Mouse (Mus musculus) stomach, embryonic 16.5 days (tissue): ENCODE measurements at regions not wholly inside any gene's neighbourhood (a gene's known extent, or its start where the extent isn't known, plus 50 kb on each side); places are given as distances from the start of the nearest gene placed in this dataset.

Experiments
- ATAC-seq: fragments of 200-750 bp; cut with Nextera tagmentation; 2 replicates; pipeline ENCODE4 v1.8.0; 2017; ENCODE audit warnings: moderate number of reproducible peaks, moderate TSS enrichment; ENCODE audit not compliant: insufficient read depth, low FRiP score
- H3K27ac ChIP-seq: fragments of 300-500 bp; sonication (generic); 2 replicates; pipeline ENCODE4 v1.5.1; 2014; ENCODE audit warnings: low read length
- H3K27me3 ChIP-seq: fragments of 300-500 bp; sonication (generic); 2 replicates; pipeline ENCODE4 v1.6.1; 2014; ENCODE audit warnings: low read length, control low read depth, mixed read lengths; ENCODE audit not compliant: control insufficient read depth, insufficient read depth
- H3K36me3 ChIP-seq: fragments of 300-500 bp; sonication (generic); 2 replicates; pipeline ENCODE4 v1.6.1; 2014; ENCODE audit warnings: low read length; ENCODE audit not compliant: control insufficient read depth, insufficient read depth
- H3K4me1 ChIP-seq: fragments of 300-500 bp; sonication (generic); 2 replicates; pipeline ENCODE4 v1.6.1; 2014; ENCODE audit warnings: low read length, control low read depth, mixed read lengths; ENCODE audit not compliant: control insufficient read depth, insufficient read depth
- H3K4me2 ChIP-seq: fragments of 300-500 bp; sonication (generic); 2 replicates; pipeline ENCODE4 v1.6.1; 2014; ENCODE audit warnings: low read depth, low read length, mixed read lengths
- H3K4me3 ChIP-seq: fragments of 300-500 bp; sonication (generic); replicated peaks from 2 replicates; pipeline ENCODE4 v1.5.1; 2014; ENCODE audit warnings: mild to moderate bottlenecking, low read length
- H3K9ac ChIP-seq: fragments of 300-500 bp; sonication (generic); 2 replicates; pipeline ENCODE4 v1.6.1; 2014; ENCODE audit warnings: low read length
- H3K9me3 ChIP-seq: fragments of 300-500 bp; sonication (generic); replicated peaks from 2 replicates; pipeline ENCODE4 v1.6.1; 2016; ENCODE audit warnings: low read length, control low read depth; ENCODE audit not compliant: control insufficient read depth
- WGBS: fragments of 180-500 bp; shearing (Covaris S2); extraction: QIAGEN DNeasy Blood & Tissue Kit; methylation state at CpG from one replicate; pipeline ENCODE4 v1.1.7; 2014; 5-methylcytosine and 5-hydroxymethylcytosine counted together

GRCm38 (mm10) chr17:51683318-51683717 lies 149.8 kb downstream of the Satb1 start:
- H3K27me3 ChIP-seq = no peaks in the 10 kb centered on the region
- H3K4me2 ChIP-seq = no peak overlapping the region
- no peak for ATAC-seq
- H3K9ac ChIP-seq = no peak overlapping the region
- 83% methylated on average over 4 of the region's 4 CpGs for WGBS
- H3K9me3 ChIP-seq = no peaks in the 10 kb centered on the region
- H3K36me3 ChIP-seq = no peaks in the 10 kb centered on the region
- H3K4me1 ChIP-seq = no peaks in the 10 kb centered on the region
- H3K27ac ChIP-seq = no peak overlapping the region
- H3K4me3 ChIP-seq = no peak overlapping the region

GRCm38 (mm10) chr17:51682368-51682767 lies 150.7 kb downstream of the Satb1 start:
- no peak for ATAC-seq
- Histone ChIP-seq H3K4me3 (no peak overlapping the region), H3K9me3 (no peaks in the 10 kb centered on the region), H3K27ac (no peak overlapping the region), H3K4me2 (no peak overlapping the region), H3K27me3 (no peaks in the 10 kb centered on the region), H3K36me3 (no peaks in the 10 kb centered on the region), H3K9ac (no peak overlapping the region), H3K4me1 (no peaks in the 10 kb centered on the region)
- WGBS = 78% methylated on average over 3 of the region's 3 CpGs

- H3K36me3 ChIP-seq = no peaks in the 10 kb centered on the region
These were observed 155.6 kb downstream of the Satb1 start for GRCm38 (mm10) chr17:51677451-51677850.

GRCm38 (mm10) chr17:51658408-51658807 lies 174.7 kb downstream of the Satb1 start:
- Histone ChIP-seq H3K4me3 (no peak overlapping the region), H3K4me1 (no peaks in the 10 kb centered on the region), H3K9ac (no peak overlapping the region), H3K4me2 (no peak overlapping the region), H3K36me3 (no peaks in the 10 kb centered on the region), H3K27me3 (no peaks in the 10 kb centered on the region), H3K9me3 (no peaks in the 10 kb centered on the region), H3K27ac (no peak overlapping the region)
- WGBS = 69% methylated on average over 4 of the region's 4 CpGs
- ATAC-seq = no peak

More at GRCm38 (mm10) chr17:51677451-51677850, 155.6 kb downstream of the Satb1 start:
- H3K4me3 ChIP-seq = no peak overlapping the region
- H3K27me3 ChIP-seq = no peaks in the 10 kb centered on the region
- ATAC-seq = no peak
- H3K4me2 ChIP-seq = no peak overlapping the region
- H3K27ac ChIP-seq = no peak overlapping the region
- H3K4me1 ChIP-seq = no peaks in the 10 kb centered on the region
- 92% methylated on average over 8 of the region's 8 CpGs for WGBS
- H3K9ac ChIP-seq = no peak overlapping the region
- H3K9me3 ChIP-seq = no peaks in the 10 kb centered on the region

GRCm38 (mm10) chr17:51653881-51654280 lies 179.2 kb downstream of the Satb1 start:
- H3K9me3 ChIP-seq = no peaks in the 10 kb centered on the region
- WGBS = 77% methylated on average over 3 of the region's 3 CpGs

GRCm38 (mm10) chr17:51651880-51652279 lies 181.2 kb downstream of the Satb1 start:
- WGBS = 74% methylated on average over 2 of the region's 2 CpGs
- H3K4me3 ChIP-seq = no peak overlapping the region
- no peaks in the 10 kb centered on the region for H3K27me3 ChIP-seq
- H3K27ac ChIP-seq = no peak overlapping the region
- ATAC-seq = no peak
- no peaks in the 10 kb centered on the region for H3K4me1 ChIP-seq
- no peak overlapping the region for H3K9ac ChIP-seq
- no peaks in the 10 kb centered on the region for H3K36me3 ChIP-seq
- no peak overlapping the region for H3K4me2 ChIP-seq
- no peaks in the 10 kb centered on the region for H3K9me3 ChIP-seq

More at GRCm38 (mm10) chr17:51653881-51654280, 179.2 kb downstream of the Satb1 start:
- H3K36me3 ChIP-seq = no peaks in the 10 kb centered on the region
- ATAC-seq = no peak
- H3K4me2 ChIP-seq = no peak overlapping the region
- H3K27ac ChIP-seq = no peak overlapping the region
- no peaks in the 10 kb centered on the region for H3K27me3 ChIP-seq
- no peak overlapping the region for H3K9ac ChIP-seq
- H3K4me3 ChIP-seq = no peak overlapping the region
- no peaks in the 10 kb centered on the region for H3K4me1 ChIP-seq

GRCm38 (mm10) chr17:51649213-51649815 lies 183.8 kb downstream of the Satb1 start:
- H3K36me3 ChIP-seq = no peaks in the 10 kb centered on the region
- H3K4me3 ChIP-seq = no peak overlapping the region
- H3K27ac ChIP-seq = no peak overlapping the region
- no peaks in the 10 kb centered on the region for H3K4me1 ChIP-seq
- H3K4me2 ChIP-seq = no peak overlapping the region
- H3K9ac ChIP-seq = no peak overlapping the region
- no peak for ATAC-seq
- H3K27me3 ChIP-seq = no peaks in the 10 kb centered on the region
- WGBS = 68% methylated on average over 12 of the region's 12 CpGs
- no peaks in the 10 kb centered on the region for H3K9me3 ChIP-seq

GRCm38 (mm10) chr17:51646416-51646815 lies 186.7 kb downstream of the Satb1 start:
- ATAC-seq = no peak

GRCm38 (mm10) chr17:51645866-51646265 lies 187.2 kb downstream of the Satb1 start:
- Histone ChIP-seq H3K27ac (no peak overlapping the region), H3K9me3 (no peaks in the 10 kb centered on the region), H3K9ac (no peak overlapping the region), H3K4me2 (no peak overlapping the region), H3K4me3 (no peak overlapping the region), H3K36me3 (no peaks in the 10 kb centered on the region), H3K4me1 (no peaks in the 10 kb centered on the region), H3K27me3 (no peaks in the 10 kb centered on the region)
- ATAC-seq = no peak
- 72% methylated on average over 1 of the region's 1 CpGs for WGBS

More at GRCm38 (mm10) chr17:51646416-51646815, 186.7 kb downstream of the Satb1 start:
- H3K36me3 ChIP-seq = no peaks in the 10 kb centered on the region
- H3K4me2 ChIP-seq = no peak overlapping the region
- H3K27me3 ChIP-seq = no peaks in the 10 kb centered on the region
- no peak overlapping the region for H3K27ac ChIP-seq
- no peak overlapping the region for H3K4me3 ChIP-seq
- 62% methylated on average over 2 of the region's 2 CpGs for WGBS
- H3K9me3 ChIP-seq = no peaks in the 10 kb centered on the region
- H3K4me1 ChIP-seq = no peaks in the 10 kb centered on the region
- H3K9ac ChIP-seq = no peak overlapping the region
